33 mouse cellular contexts compared by ENCODE assay signal in the genomic region with DNA sequence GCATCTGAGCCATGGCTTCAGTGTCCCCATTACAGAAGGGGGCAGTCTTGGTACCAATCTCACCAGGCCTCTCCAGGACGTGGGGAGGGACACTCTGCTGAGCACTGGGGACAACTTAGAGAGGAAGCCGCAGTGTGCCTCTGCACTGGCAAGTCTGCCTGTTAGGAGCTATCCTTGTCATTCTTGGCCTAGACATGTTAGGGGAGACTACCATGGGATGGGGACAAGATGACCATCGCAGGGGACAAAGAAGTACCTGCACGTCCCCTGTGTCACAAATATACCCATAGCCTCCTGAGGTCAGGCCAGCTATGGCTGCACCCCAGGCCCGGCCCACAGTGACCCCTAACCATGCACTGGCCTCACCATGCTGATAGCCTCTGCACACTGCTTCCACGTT. TPM values are rescaled to one million over a fixed set of nuclear protein-coding genes. Genes with fewer than 3 reads are reported as not detected.
DNase-seq lines count a peak whose midpoint lies in the region; ATAC-seq and TF ChIP-seq lines count a peak whose summit lies in the region.
"Had no signal": no experiment of that assay in that cellular context is flagged by ENCODE, and none has a peak within 500 bp of the region (broad histone marks: within the 10 kb centered on the region; RNA-seq: fewer than 3 reads in every experiment).

No protein-coding gene starts in this region.

- H3K4me3 ChIP-seq in gastrocnemius, adult 2 months: peak overlapping the region; percentile 69
- H3K4me3 ChIP-seq in heart, adult 2 months: peak overlapping the region; percentile 58
- H3K4me3 ChIP-seq in heart, postnatal 0 days (ENCODE audit: low read depth, low read length): peak overlapping the region; percentile 42; the same call in 1 of the 2 replicates
- peak overlapping the region; percentile 13; the same call in 1 of the 2 replicates for H3K4me3 ChIP-seq in liver, adult 2 months (ENCODE audit: insufficient read depth, low read depth, low read length)
- no peak overlapping the region for H3K4me3 ChIP-seq in liver, embryonic 12.5 days
- H3K4me3 ChIP-seq: embryonic facial prominence, embryonic 13.5 days; embryonic facial prominence, embryonic 15.5 days; erythroblast, embryonic 14.5 days; forebrain, embryonic 13.5 days; forebrain, embryonic 15.5 days had no signal

- no peaks in the 10 kb centered on the region for H3K79me2 ChIP-seq in heart, adult 2 months (replicated peaks; ENCODE audit: control insufficient read depth, insufficient read depth, low read length)
- no peaks in the 10 kb centered on the region for H3K79me2 ChIP-seq in liver, adult 2 months (ENCODE audit: control insufficient read depth, insufficient read depth, low read length)

- peak overlapping the region; percentile 49 for H3K4me2 ChIP-seq in heart, postnatal 0 days (ENCODE audit: low read depth, low read length)
- H3K4me2 ChIP-seq in liver, embryonic 12.5 days: no peak overlapping the region
- H3K4me2 ChIP-seq: embryonic facial prominence, embryonic 13.5 days; embryonic facial prominence, embryonic 15.5 days; forebrain, embryonic 13.5 days; forebrain, embryonic 15.5 days had no signal

- TF ChIP-seq CTCF in gastrocnemius, adult 2 months (IDR thresholded peaks at IDR 0.05): no peak
- no peak for TF ChIP-seq CTCF in heart, adult 2 months (IDR thresholded peaks at IDR 0.05)
- TF ChIP-seq CTCF in heart, postnatal 0 days (IDR thresholded peaks at IDR 0.05; ENCODE audit: low read depth): no peak
- TF ChIP-seq CTCF in liver, adult 2 months (IDR thresholded peaks at IDR 0.05; ENCODE audit: low read depth, low read length): no peak

- whole genome bisulfite sequencing in heart, adult 2 months: 45% methylated on average over 6 of the region's 6 CpGs
- 85% methylated on average over 6 of the region's 6 CpGs for WGBS in heart, postnatal 0 days
- 75% methylated on average over 6 of the region's 6 CpGs for WGBS in liver, adult 2 months
- 72% methylated on average over 6 of the region's 6 CpGs for WGBS in liver, embryonic 12.5 days (ENCODE audit: insufficient replicate concordance)

- no peaks in the 10 kb centered on the region for H3K27me3 ChIP-seq in heart, adult 2 months (ENCODE audit: control insufficient read depth, insufficient read depth, low read length)
- H3K27me3 ChIP-seq in heart, postnatal 0 days (ENCODE audit: control insufficient read depth, insufficient read depth, low read length): no peaks in the 10 kb centered on the region
- no peaks in the 10 kb centered on the region for H3K27me3 ChIP-seq in liver, adult 2 months (ENCODE audit: control insufficient read depth, insufficient read depth, low read length)
- H3K27me3 ChIP-seq in liver, embryonic 12.5 days (replicated peaks): peaks cover 17% of the 10 kb centered on the region
- H3K27me3 ChIP-seq: embryonic facial prominence, embryonic 13.5 days; embryonic facial prominence, embryonic 15.5 days; forebrain, embryonic 13.5 days; forebrain, embryonic 15.5 days; Patski had no signal

- no peak for TF ChIP-seq POLR2A in heart, adult 2 months (IDR thresholded peaks at IDR 0.05; ENCODE audit: insufficient read depth, low read depth, low read length)
- TF ChIP-seq POLR2A in liver, adult 2 months (IDR thresholded peaks at IDR 0.05; ENCODE audit: extremely low read depth, insufficient read depth, low read length): no peak

- H3K9ac ChIP-seq in heart, adult 2 months (ENCODE audit: low read depth, low read length): peak overlapping the region; percentile 63
- no peak overlapping the region for H3K9ac ChIP-seq in heart, postnatal 0 days (replicated peaks; ENCODE audit: low read depth, low read length)
- peak overlapping the region; percentile 5; the same call in 1 of the 2 replicates for H3K9ac ChIP-seq in liver, adult 2 months (ENCODE audit: low read depth, low read length)
- H3K9ac ChIP-seq in liver, embryonic 12.5 days: no peak overlapping the region
- H3K9ac ChIP-seq: embryonic facial prominence, embryonic 13.5 days; embryonic facial prominence, embryonic 15.5 days; forebrain, embryonic 13.5 days; forebrain, embryonic 15.5 days had no signal

- intact Hi-C loops in gastrocnemius, adult 2 months (cut with DNase I): no loop called here
- intact Hi-C loops in heart, adult 2 months (cut with DNase I): no loop called here

- H3K36me3 ChIP-seq in heart, adult 2 months (ENCODE audit: control insufficient read depth, insufficient read depth, low read length): no peaks in the 10 kb centered on the region; the same call in 1 of the 2 replicates
- H3K36me3 ChIP-seq in heart, postnatal 0 days (replicated peaks; ENCODE audit: control insufficient read depth, insufficient read depth, low read length): no peaks in the 10 kb centered on the region
- no peaks in the 10 kb centered on the region for H3K36me3 ChIP-seq in liver, adult 2 months (ENCODE audit: control insufficient read depth, insufficient read depth, low read length)
- no peaks in the 10 kb centered on the region for H3K36me3 ChIP-seq in liver, embryonic 12.5 days
- H3K36me3 ChIP-seq: embryonic facial prominence, embryonic 13.5 days; embryonic facial prominence, embryonic 15.5 days; forebrain, embryonic 15.5 days; G1E had no signal

- no peaks in the 10 kb centered on the region for H3K9me3 ChIP-seq in heart, postnatal 0 days (replicated peaks; ENCODE audit: control insufficient read depth, low read length)
- peaks cover 11% of the 10 kb centered on the region; the same call in 1 of the 2 replicates for H3K9me3 ChIP-seq in liver, embryonic 12.5 days (replicated peaks)
- H3K9me3 ChIP-seq: embryonic facial prominence, embryonic 15.5 days; forebrain, embryonic 15.5 days; G1E had no signal

- no peak for DNase-seq in gastrocnemius, adult 2 months
- no peak for DNase-seq in gastrocnemius, postnatal 4 days (ENCODE audit: low spot score in 2 of 2)
- DNase-seq in heart, adult 2 months: no peak
- no peak for DNase-seq in heart, adult 8-10 months (ENCODE audit: low spot score)
- no peak for DNase-seq in heart, postnatal 0 days (ENCODE audit: low spot score)
- no peak for DNase-seq in heart, adult 18-20 months
- DNase-seq in liver, adult 2 months (ENCODE audit: extremely low read depth, low read depth, low spot score): no peak
- DNase-seq: adrenal gland, adult 8-10 months; adrenal gland, postnatal 14 days; adrenal gland, postnatal 36 days; B cell, adult 2 months; cerebellum, adult 11 months; cerebellum, adult 18-20 months; cerebellum, adult 8-10 months; cerebellum, adult 9-11 months; cerebellum, postnatal 14 days; cerebellum, postnatal 36 days; embryo, embryonic 11 days had no signal

- no peak for ATAC-seq in heart, postnatal 0 days (ENCODE audit: insufficient read depth, low read depth)
- no peak for ATAC-seq in liver, embryonic 12.5 days
- ATAC-seq: activated CD4-positive, CD25-positive, alpha-beta regulatory T cell, adult 4 months; CD4-positive, CD25-positive, alpha-beta regulatory T cell, adult 4 months; forebrain, embryonic 13.5 days; forebrain, embryonic 15.5 days; Patski had no signal

- H3K4me1 ChIP-seq in heart, adult 2 months (ENCODE audit: control insufficient read depth, insufficient read depth, low read length): peaks cover 4% of the 10 kb centered on the region; the same call in 1 of the 2 replicates
- H3K4me1 ChIP-seq in heart, postnatal 0 days (ENCODE audit: control insufficient read depth, insufficient read depth): peaks cover 4% of the 10 kb centered on the region; the same call in 1 of the 2 replicates
- H3K4me1 ChIP-seq in liver, adult 2 months (ENCODE audit: control insufficient read depth, insufficient read depth, low read length): 0 out of 2 replicates have a peak, but pooled peaks cover 2% of the 10 kb centered on the region
- H3K4me1 ChIP-seq in liver, embryonic 12.5 days: 0 out of 2 replicates have a peak, but pooled peaks cover 4% of the 10 kb centered on the region
- H3K4me1 ChIP-seq: embryonic facial prominence, embryonic 13.5 days; embryonic facial prominence, embryonic 15.5 days; forebrain, embryonic 13.5 days had no signal

- H3K27ac ChIP-seq in gastrocnemius, adult 2 months: peak overlapping the region; percentile 85
- peak overlapping the region; percentile 75 for H3K27ac ChIP-seq in heart, adult 2 months
- H3K27ac ChIP-seq in heart, postnatal 0 days (ENCODE audit: low read depth): no peak overlapping the region; the same call in 1 of the 2 replicates
- H3K27ac ChIP-seq in liver, adult 2 months (replicated peaks; ENCODE audit: insufficient read depth, low read depth, low read length): peak overlapping the region; percentile 11; the same call in 1 of the 2 replicates
- H3K27ac ChIP-seq in liver, embryonic 12.5 days: no peak overlapping the region
- H3K27ac ChIP-seq: embryonic facial prominence, embryonic 13.5 days; embryonic facial prominence, embryonic 15.5 days; forebrain, embryonic 13.5 days; forebrain, embryonic 15.5 days had no signal

- TF ChIP-seq EP300 in heart, adult 2 months (IDR thresholded peaks at IDR 0.05; ENCODE audit: insufficient read depth, low read depth, low read length): no peak
- TF ChIP-seq EP300 in heart, postnatal 0 days (IDR thresholded peaks at IDR 0.05; ENCODE audit: low read depth): no peak

RNA-seq across cellular contexts. Expression of a gene that starts 2.1 kb away (rescaled TPM):
- total RNA-seq in gastrocnemius, adult 2 months (2021): 10 to 100 TPM; 17.6 to 18.9 TPM
- 10 to 100 TPM; 12.8 to 13.2 TPM for total RNA-seq in gastrocnemius, postnatal 4 days (2021)
- 10 to 100 TPM; 51.6 to 70.1 TPM for total RNA-seq in heart, adult 2 months (2021)
- 102 and 143 TPM in 2 replicates for polyA plus RNA-seq in heart, adult 2 months (2012; rRNA removed)
- 10 to 100 TPM; 56.7 to 79.2 (median 64.0) TPM for total RNA-seq in heart, adult 8-10 months (2022)
- 23.0 and 79.5 TPM in 2 replicates for total RNA-seq in heart, postnatal 0 days (2014; rRNA removed; ENCODE audit: low replicate concordance)
- polyA plus RNA-seq in heart, postnatal 0 days (2015; fragmentation: Nextera tagmentation; extraction: Ambion mirVana): 22.9 and 24.0 TPM in 2 replicates
- total RNA-seq in heart, adult 18-20 months (2021): 10 to 100 TPM; 49.0 to 52.9 TPM
- 8.4 and 11.1 TPM in 2 replicates for total RNA-seq in liver, adult 2 months (2014; rRNA removed)
- polyA plus RNA-seq in liver, adult 2 months (2012; rRNA removed): 12.2 and 13.3 TPM in 2 replicates
- 0.50 and 0.51 TPM in 2 replicates for polyA plus RNA-seq in liver, embryonic 12.5 days (2016; fragmentation: Nextera tagmentation; extraction: Ambion mirVana)
- total RNA-seq: CH12.LX, G1E had no signal
- polyA plus RNA-seq: CD4-positive, CD25-positive, alpha-beta regulatory T cell, adult 4 months; erythroblast, embryonic 14.5 days; G1E; Patski had no signal

RNA-seq across cellular contexts. Expression of a gene that starts 15.1 kb away (rescaled TPM):
- total RNA-seq in gastrocnemius, adult 2 months (2021): 10 to 100 TPM; 19.4 to 34.7 TPM
- total RNA-seq in gastrocnemius, postnatal 4 days (2021): 10 to 100 TPM; 55.8 to 95.9 TPM
- total RNA-seq in heart, adult 2 months (2021): 1 to 10 TPM; 1.4 to 1.5 TPM
- 4.5 and 5.3 TPM in 2 replicates for polyA plus RNA-seq in heart, adult 2 months (2012; rRNA removed)
- 1 to 10 TPM in 3 of 4 experiments, under 1 TPM in 1; 0.92 to 2.6 (median 1.5) TPM for total RNA-seq in heart, adult 8-10 months (2022)
- total RNA-seq in heart, postnatal 0 days (2014; rRNA removed; ENCODE audit: low replicate concordance): 4.9 and 8.0 TPM in 2 replicates
- 1.7 and 2.2 TPM in 2 replicates for polyA plus RNA-seq in heart, postnatal 0 days (2015; fragmentation: Nextera tagmentation; extraction: Ambion mirVana)
- total RNA-seq in heart, adult 18-20 months (2021): 1 to 10 TPM; 1.4 to 1.5 TPM
- 0.07 and 0.28 TPM in 2 replicates for total RNA-seq in liver, adult 2 months (2014; rRNA removed)
- 0.06 and 0.19 TPM in 2 replicates for polyA plus RNA-seq in liver, adult 2 months (2012; rRNA removed)
- polyA plus RNA-seq in liver, embryonic 12.5 days (2016; fragmentation: Nextera tagmentation; extraction: Ambion mirVana): 0.66 and 0.85 TPM in 2 replicates
- total RNA-seq: common myeloid progenitor, adult 5-6 weeks had no signal
- polyA plus RNA-seq: erythroblast, embryonic 14.5 days; G1E had no signal

RNA-seq across cellular contexts. Expression of a gene that starts 44.9 kb away (rescaled TPM):
- 1 to 10 TPM; 1.2 TPM for total RNA-seq in gastrocnemius, adult 2 months (2021)
- 1 to 10 TPM; 1.7 to 2.5 TPM for total RNA-seq in gastrocnemius, postnatal 4 days (2021)
- 1 to 10 TPM; 2.3 to 2.6 TPM for total RNA-seq in heart, adult 2 months (2021)
- 5.3 and 5.6 TPM in 2 replicates for polyA plus RNA-seq in heart, adult 2 months (2012; rRNA removed)
- 1 to 10 TPM; 2.6 to 4.7 (median 4.3) TPM for total RNA-seq in heart, adult 8-10 months (2022)
- total RNA-seq in heart, postnatal 0 days (2014; rRNA removed; ENCODE audit: low replicate concordance): 6.0 and 12.1 TPM in 2 replicates
- polyA plus RNA-seq in heart, postnatal 0 days (2015; fragmentation: Nextera tagmentation; extraction: Ambion mirVana): 2.1 and 2.3 TPM in 2 replicates
- total RNA-seq in heart, adult 18-20 months (2021): 1 to 10 TPM; 1.5 to 3.1 TPM
- total RNA-seq in liver, adult 2 months (2014; rRNA removed): under 0.01 and 0.20 TPM in 2 replicates
- 0.20 and 0.22 TPM in 2 replicates for polyA plus RNA-seq in liver, adult 2 months (2012; rRNA removed)
- polyA plus RNA-seq in liver, embryonic 12.5 days (2016; fragmentation: Nextera tagmentation; extraction: Ambion mirVana): 15.1 and 16.7 TPM in 2 replicates

RNA-seq across cellular contexts. Expression of a gene that starts 56.6 kb away (rescaled TPM):
- 100 to 1,000 TPM; 123 to 129 TPM for total RNA-seq in gastrocnemius, adult 2 months (2021)
- total RNA-seq in gastrocnemius, postnatal 4 days (2021): 100 to 1,000 TPM; 140 to 145 TPM
- 100 to 1,000 TPM; 103 to 131 TPM for total RNA-seq in heart, adult 2 months (2021)
- 97.7 and 101 TPM in 2 replicates for polyA plus RNA-seq in heart, adult 2 months (2012; rRNA removed)
- total RNA-seq in heart, adult 8-10 months (2022): 100 to 1,000 TPM; 107 to 186 (median 147) TPM
- 106 and 118 TPM in 2 replicates for total RNA-seq in heart, postnatal 0 days (2014; rRNA removed; ENCODE audit: low replicate concordance)
- polyA plus RNA-seq in heart, postnatal 0 days (2015; fragmentation: Nextera tagmentation; extraction: Ambion mirVana): 67.9 and 75.7 TPM in 2 replicates
- 100 to 1,000 TPM; 107 to 117 TPM for total RNA-seq in heart, adult 18-20 months (2021)
- 15.8 and 21.7 TPM in 2 replicates for total RNA-seq in liver, adult 2 months (2014; rRNA removed)
- 38.7 and 40.0 TPM in 2 replicates for polyA plus RNA-seq in liver, adult 2 months (2012; rRNA removed)
- 12.9 and 13.4 TPM in 2 replicates for polyA plus RNA-seq in liver, embryonic 12.5 days (2016; fragmentation: Nextera tagmentation; extraction: Ambion mirVana)

RNA-seq across cellular contexts. Expression of a gene that starts 57.7 kb away (rescaled TPM):
- total RNA-seq in gastrocnemius, adult 2 months (2021): not detected
- total RNA-seq in gastrocnemius, postnatal 4 days (2021): not detected
- total RNA-seq in heart, adult 2 months (2021): not detected
- not detected in 2 replicates for polyA plus RNA-seq in heart, adult 2 months (2012; rRNA removed)
- total RNA-seq in heart, adult 8-10 months (2022): not detected
- not detected in 2 replicates for total RNA-seq in heart, postnatal 0 days (2014; rRNA removed; ENCODE audit: low replicate concordance)
- polyA plus RNA-seq in heart, postnatal 0 days (2015; fragmentation: Nextera tagmentation; extraction: Ambion mirVana): not detected in 2 replicates
- not detected for total RNA-seq in heart, adult 18-20 months (2021)
- total RNA-seq in liver, adult 2 months (2014; rRNA removed): not detected in 2 replicates
- polyA plus RNA-seq in liver, adult 2 months (2012; rRNA removed): not detected in 2 replicates
- polyA plus RNA-seq in liver, embryonic 12.5 days (2016; fragmentation: Nextera tagmentation; extraction: Ambion mirVana): not detected in 2 replicates
- total RNA-seq: adrenal gland, adult 18-20 months; adrenal gland, adult 8-10 months; adrenal gland, postnatal 14 days; adrenal gland, postnatal 36 days; CH12.LX; common myeloid progenitor, adult 5-6 weeks; G1E had no signal
- polyA plus RNA-seq: activated CD4-positive, CD25-positive, alpha-beta regulatory T cell, adult 4 months; CD4-positive, CD25-positive, alpha-beta regulatory T cell, adult 4 months; embryonic facial prominence, embryonic 11.5 days; embryonic facial prominence, embryonic 13.5 days; embryonic facial prominence, embryonic 15.5 days; erythroblast, embryonic 14.5 days; forebrain, embryonic 11.5 days; forebrain, embryonic 13.5 days; forebrain, embryonic 15.5 days; Patski had no signal

Comparison
In these comparisons a context has a peak if more than half of its experiments do, and no peak if none do; other contexts are left out.
1. H3K27ac ChIP-seq: peak in gastrocnemius, adult 2 months (single experiment), heart, adult 2 months (single experiment) and liver, adult 2 months (single experiment); none in heart, postnatal 0 days (single experiment) and liver, embryonic 12.5 days (single experiment).
2. H3K9ac ChIP-seq: peak in heart, adult 2 months (single experiment) and liver, adult 2 months (single experiment); none in heart, postnatal 0 days (single experiment) and liver, embryonic 12.5 days (single experiment).